Mouse (Mus musculus) heart, postnatal 14 days (tissue): Measurements from ENCODE around the gene Rbbp4. TPM values are rescaled to one million over a fixed set of nuclear protein-coding genes. Genes with fewer than 3 reads are reported as not detected.

ENCODE experiments used
- DNase-seq, 2 experiments: peaks; one replicate each; pipeline ENCODE4 v3.0.0; 2021 to 2022
- intact Hi-C: fragments of 180-260 bp; cut with DNase I; formaldehyde crosslinking; loops from one replicate; pipeline ENCODE4 v1.15.1; 2025
- microRNA-seq, 2 experiments: library from miRNA; unstranded; fragments of <30 nt; microRNA quantifications; one replicate each; pipeline ENCODE4 v1.2.0; 2021 to 2022
- total RNA-seq, 2 experiments: library from RNA; stranded (reverse); gene quantifications; 2 replicates each; pipeline ENCODE4 v1.2.3; 2021

Rbbp4 gene
- total RNA-seq, 2 experiments from 2014 or later = 82.5 to 105 TPM

DNA sequence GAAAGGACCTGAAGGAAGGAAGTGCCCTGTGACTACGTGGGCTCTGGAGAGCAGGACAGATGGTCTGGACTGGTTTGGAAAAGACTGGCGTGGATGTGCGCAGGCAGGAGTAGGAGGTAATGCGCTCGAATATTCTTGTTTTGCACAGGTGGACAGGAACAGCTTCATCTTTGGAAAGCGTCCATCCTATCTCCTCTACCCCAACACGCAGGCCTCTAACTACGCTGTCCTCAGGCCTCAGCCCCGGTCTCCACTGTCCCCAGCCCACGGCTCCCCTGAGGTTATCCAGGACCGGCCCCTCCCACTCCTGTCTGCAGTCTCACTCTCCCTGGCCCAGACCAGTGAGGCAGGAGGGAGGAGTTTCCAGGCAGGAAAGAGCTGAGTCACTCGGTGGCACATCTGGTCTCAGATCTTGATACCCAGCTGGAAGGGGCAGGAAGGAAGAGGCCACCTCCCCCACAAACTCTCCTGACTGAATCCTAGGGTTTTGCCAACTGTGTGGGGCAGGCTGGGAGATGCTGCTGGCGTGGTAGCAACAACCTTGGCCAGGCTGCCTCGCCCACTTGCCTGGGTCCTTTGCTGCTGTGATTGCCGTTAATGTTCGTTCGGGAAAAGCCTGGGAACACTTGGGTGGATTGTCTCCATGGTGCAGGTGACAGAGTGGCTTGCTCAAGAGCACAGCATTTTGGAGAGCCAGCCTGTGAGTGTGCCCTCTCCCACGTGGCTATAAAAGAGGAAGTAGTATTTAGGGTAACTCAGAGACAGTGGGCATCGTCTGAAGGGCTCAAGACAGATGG, 71.7 kb downstream of the Rbbp4 start:
- intact Hi-C loops = no loop called here
- DNase-seq = peak; percentile 49 to 53

DNA sequence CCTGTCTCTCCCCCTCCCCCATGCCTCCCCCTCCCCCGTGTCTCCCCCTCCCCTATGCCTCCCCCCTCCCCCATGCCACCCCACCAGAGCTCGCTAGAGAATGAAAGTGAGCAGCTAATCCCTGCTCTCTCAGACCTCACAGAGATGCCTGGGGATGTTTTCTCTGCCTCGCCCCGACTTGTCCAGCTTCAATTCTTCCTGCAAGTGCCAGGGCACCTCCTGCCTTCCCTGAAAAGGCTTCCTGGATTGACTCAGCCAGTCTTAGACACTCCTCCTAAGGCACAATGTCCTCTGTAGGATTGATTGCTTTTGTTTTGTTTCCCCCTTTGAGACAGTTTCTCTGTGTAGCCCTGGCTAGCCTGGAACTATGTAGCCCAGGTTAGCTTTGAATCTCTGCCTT, 74.0 kb downstream of the Rbbp4 start, which contains the start of gene C77080:
Gene C77080, minus strand, starts transcription at position 209 of the 400 bp plus-strand sequence.
- no peak for DNase-seq
- intact Hi-C loops = no loop called here

DNA sequence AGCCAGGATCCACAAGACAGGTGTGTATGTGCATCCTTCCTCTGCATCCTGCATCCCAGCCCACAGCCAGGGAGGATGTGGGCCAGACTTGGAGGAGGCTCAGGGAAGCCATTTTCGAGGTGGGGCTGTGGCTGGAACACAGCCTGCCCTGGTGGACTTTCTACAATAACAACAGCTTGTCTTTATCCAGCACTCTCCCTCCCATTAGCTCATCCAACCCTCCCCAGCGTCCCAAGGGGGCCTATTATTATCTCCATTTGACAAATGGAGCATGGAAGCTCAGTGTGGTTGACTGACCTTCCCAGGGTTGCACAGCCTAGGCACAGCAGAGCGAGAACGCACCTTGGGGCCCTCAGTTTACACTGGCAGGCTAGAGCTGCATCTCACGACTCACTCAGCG, 74.5 kb downstream of the Rbbp4 start:
- intact Hi-C loops = no loop called here
- peak; percentile 54 to 70 for DNase-seq

DNA sequence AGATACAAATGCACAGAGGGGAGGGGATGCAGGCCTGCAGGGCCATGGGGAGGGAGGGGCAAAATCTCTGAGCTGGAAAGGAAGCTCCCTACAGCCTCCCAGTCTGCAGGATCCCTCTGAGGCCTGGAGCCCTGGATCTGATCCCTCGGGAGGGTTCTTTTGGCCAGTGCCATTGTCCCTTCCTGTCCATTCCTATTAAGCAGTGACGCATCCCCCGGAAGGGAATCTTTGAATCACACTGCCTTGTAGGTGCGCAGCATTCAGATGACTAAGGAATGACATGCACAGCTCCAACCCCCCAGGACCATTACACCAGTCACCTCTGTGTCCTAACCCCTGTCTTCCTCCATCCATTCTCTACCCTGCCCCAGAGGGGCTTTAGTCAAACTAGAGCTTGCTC, 76.1 kb downstream of the Rbbp4 start:
- peak in 1 of 2 experiments; percentile 42 for DNase-seq
- intact Hi-C loops = no loop called here

Small RNA genes lying within 50 kb of the gene (microRNA-seq; reads per million reads assigned to microRNA genes)
- 0 reads per million in 2 experiments for gene Gm22994

Other genes starting within 250 kb of the Rbbp4 start
- not detected for gene Tmem54, start 229.8 kb downstream of the Rbbp4 start, total RNA-seq
- gene Hpca, start 213.3 kb downstream of the Rbbp4 start, total RNA-seq = under 1 TPM in 1 of 2 experiments, not detected in 1; 0.41 TPM
- 100 to 1,000 TPM; 221 to 229 TPM for gene Fndc5, start 198.4 kb downstream of the Rbbp4 start, total RNA-seq
- 10 to 100 TPM; 16.7 to 17.7 TPM for gene S100pbp, start 145.6 kb downstream of the Rbbp4 start, total RNA-seq
- gene Yars, start 145.6 kb downstream of the Rbbp4 start, total RNA-seq = 10 to 100 TPM; 26.5 to 30.5 TPM
- 1 to 10 TPM; 4.8 to 5.7 TPM for gene C77080, start 74.0 kb downstream of the Rbbp4 start, total RNA-seq
- 10 to 100 TPM; 11.4 to 12.5 TPM for gene Sync, start 47.8 kb downstream of the Rbbp4 start, total RNA-seq
- gene Zbtb8os, start 325 bp upstream of the Rbbp4 start, total RNA-seq = 10 to 100 TPM; 20.7 to 20.9 TPM
- 1 to 10 TPM; 4.4 to 4.7 TPM for gene Zbtb8a, start 42.7 kb upstream of the Rbbp4 start, total RNA-seq
- gene Zbtb8b, start 105.5 kb upstream of the Rbbp4 start, total RNA-seq = under 1 TPM; 0.29 to 0.32 TPM
- 10 to 100 TPM; 39.6 to 43.9 TPM for gene Bsdc1, start 126.2 kb upstream of the Rbbp4 start, total RNA-seq
- gene Tssk3, start 155.7 kb upstream of the Rbbp4 start, total RNA-seq = not detected
- not detected for gene Fam229a, start 155.8 kb upstream of the Rbbp4 start, total RNA-seq
- 10 to 100 TPM; 13.6 to 23.8 TPM for gene Marcksl1, start 178.2 kb upstream of the Rbbp4 start, total RNA-seq
- 10 to 100 TPM; 23.9 to 24.2 TPM for gene Hdac1, start 207.3 kb upstream of the Rbbp4 start, total RNA-seq
- gene Lck, start 238.3 kb upstream of the Rbbp4 start, total RNA-seq = 10 to 100 TPM in 1 of 2 experiments, 1 to 10 TPM in 1; 1.4 to 20.4 TPM
- under 1 TPM; 0.53 to 0.83 TPM for gene Fam167b, start 243.2 kb upstream of the Rbbp4 start, total RNA-seq